Mouse (Mus musculus): ENCODE results near the gene Hspa2. TPM values are rescaled to one million over a fixed set of nuclear protein-coding genes. Genes with fewer than 3 reads are reported as not detected.

The Hspa2 gene
- polyA plus RNA-seq, 1 experiment = 3.0 TPM

GRCm38 (mm10) chr12:76374911-76375310, 29.1 kb upstream of the Hspa2 start:
- Histone ChIP-seq H3K4me3 (replicated peaks; ENCODE audit: control insufficient read depth, low read depth, low read length) (no peak overlapping the region), H3K27ac (ENCODE audit: control insufficient read depth, insufficient read depth, low read depth, low read length, poor library complexity) (no peak overlapping the region), H3K4me1 (ENCODE audit: control insufficient read depth, insufficient read depth, low read length) (peaks cover 7% of the 10 kb centered on the region)
- 75% methylated on average over 4 of the region's 4 CpGs for WGBS
- TF ChIP-seq POLR2A (IDR thresholded peaks at IDR 0.05; ENCODE audit: borderline replicate concordance, control insufficient read depth, low read depth, low read length) = no peak
- TF ChIP-seq CTCF (IDR thresholded peaks at IDR 0.05; ENCODE audit: control insufficient read depth, insufficient read depth, low read length) = no peak

- TF ChIP-seq CTCF (IDR thresholded peaks at IDR 0.05; ENCODE audit: control insufficient read depth, insufficient read depth, low read length) = no peak
- TF ChIP-seq POLR2A (IDR thresholded peaks at IDR 0.05; ENCODE audit: borderline replicate concordance, control insufficient read depth, low read depth, low read length) = no peak
- H3K27ac ChIP-seq (ENCODE audit: control insufficient read depth, insufficient read depth, low read depth, low read length, poor library complexity) = no peak overlapping the region
- peaks cover 7% of the 10 kb centered on the region for H3K4me1 ChIP-seq (ENCODE audit: control insufficient read depth, insufficient read depth, low read length)
- 56% methylated on average over 3 of the region's 3 CpGs for WGBS
- H3K4me3 ChIP-seq (replicated peaks; ENCODE audit: control insufficient read depth, low read depth, low read length) = no peak overlapping the region
Measured at GRCm38 (mm10) chr12:76375506-76375905, 28.5 kb upstream of the Hspa2 start.

GRCm38 (mm10) chr12:76376649-76377048, 27.3 kb upstream of the Hspa2 start:
- Histone ChIP-seq H3K27ac (ENCODE audit: control insufficient read depth, insufficient read depth, low read depth, low read length, poor library complexity) (no peak overlapping the region), H3K4me3 (replicated peaks; ENCODE audit: control insufficient read depth, low read depth, low read length) (no peak overlapping the region), H3K4me1 (ENCODE audit: control insufficient read depth, insufficient read depth, low read length) (peaks cover 7% of the 10 kb centered on the region)
- WGBS = 23% methylated on average over 7 of the region's 7 CpGs
- TF ChIP-seq CTCF (IDR thresholded peaks at IDR 0.05; ENCODE audit: control insufficient read depth, insufficient read depth, low read length) (peak; percentile 90), POLR2A (IDR thresholded peaks at IDR 0.05; ENCODE audit: borderline replicate concordance, control insufficient read depth, low read depth, low read length) (no peak)

GRCm38 (mm10) chr12:76377059-76377458, 26.9 kb upstream of the Hspa2 start:
- Histone ChIP-seq H3K27ac (ENCODE audit: control insufficient read depth, insufficient read depth, low read depth, low read length, poor library complexity) (peak overlapping the region; percentile 70), H3K4me3 (replicated peaks; ENCODE audit: control insufficient read depth, low read depth, low read length) (peak overlapping the region; percentile 8), H3K4me1 (ENCODE audit: control insufficient read depth, insufficient read depth, low read length) (peaks cover 7% of the 10 kb centered on the region)
- no peak for TF ChIP-seq POLR2A (IDR thresholded peaks at IDR 0.05; ENCODE audit: borderline replicate concordance, control insufficient read depth, low read depth, low read length)
- no peak for TF ChIP-seq CTCF (IDR thresholded peaks at IDR 0.05; ENCODE audit: control insufficient read depth, insufficient read depth, low read length)
- WGBS = 57% methylated on average over 6 of the region's 6 CpGs

- H3K4me1 ChIP-seq (ENCODE audit: control insufficient read depth, insufficient read depth, low read length) = peaks cover 5% of the 10 kb centered on the region
- WGBS = 79% methylated on average over 3 of the region's 3 CpGs
- H3K27ac ChIP-seq (ENCODE audit: control insufficient read depth, insufficient read depth, low read depth, low read length, poor library complexity) = no peak overlapping the region; the same call in 1 of the 2 replicates
- TF ChIP-seq POLR2A (IDR thresholded peaks at IDR 0.05; ENCODE audit: borderline replicate concordance, control insufficient read depth, low read depth, low read length) (no peak), CTCF (IDR thresholded peaks at IDR 0.05; ENCODE audit: control insufficient read depth, insufficient read depth, low read length) (no peak)
- no peak overlapping the region for H3K4me3 ChIP-seq (replicated peaks; ENCODE audit: control insufficient read depth, low read depth, low read length)
Measured at GRCm38 (mm10) chr12:76377726-76378125, 26.2 kb upstream of the Hspa2 start.

- peaks cover 5% of the 10 kb centered on the region for H3K4me1 ChIP-seq (ENCODE audit: control insufficient read depth, insufficient read depth, low read length)
- 65% methylated on average over 5 of the region's 5 CpGs for WGBS
- TF ChIP-seq CTCF (IDR thresholded peaks at IDR 0.05; ENCODE audit: control insufficient read depth, insufficient read depth, low read length) = no peak
- TF ChIP-seq POLR2A (IDR thresholded peaks at IDR 0.05; ENCODE audit: borderline replicate concordance, control insufficient read depth, low read depth, low read length) = no peak
- H3K27ac ChIP-seq (ENCODE audit: control insufficient read depth, insufficient read depth, low read depth, low read length, poor library complexity) = no peak overlapping the region
- H3K4me3 ChIP-seq (replicated peaks; ENCODE audit: control insufficient read depth, low read depth, low read length) = no peak overlapping the region
Measured at GRCm38 (mm10) chr12:76378556-76378955, 25.4 kb upstream of the Hspa2 start.

- Histone ChIP-seq H3K4me3 (replicated peaks; ENCODE audit: control insufficient read depth, low read depth, low read length) (no peak overlapping the region), H3K27ac (ENCODE audit: control insufficient read depth, insufficient read depth, low read depth, low read length, poor library complexity) (no peak overlapping the region), H3K4me1 (ENCODE audit: control insufficient read depth, insufficient read depth, low read length) (peaks cover 5% of the 10 kb centered on the region)
- TF ChIP-seq POLR2A (IDR thresholded peaks at IDR 0.05; ENCODE audit: borderline replicate concordance, control insufficient read depth, low read depth, low read length) = no peak
- no peak for TF ChIP-seq CTCF (IDR thresholded peaks at IDR 0.05; ENCODE audit: control insufficient read depth, insufficient read depth, low read length)
- 69% methylated on average over 7 of the region's 7 CpGs for WGBS
Measured at GRCm38 (mm10) chr12:76380151-76380550, 23.8 kb upstream of the Hspa2 start.

GRCm38 (mm10) chr12:76385342-76385741, 18.6 kb upstream of the Hspa2 start:
- no peak overlapping the region for H3K4me3 ChIP-seq (replicated peaks; ENCODE audit: control insufficient read depth, low read depth, low read length)
- no peak for TF ChIP-seq CTCF (IDR thresholded peaks at IDR 0.05; ENCODE audit: control insufficient read depth, insufficient read depth, low read length)
- no peak for TF ChIP-seq POLR2A (IDR thresholded peaks at IDR 0.05; ENCODE audit: borderline replicate concordance, control insufficient read depth, low read depth, low read length)
- no peaks in the 10 kb centered on the region for H3K4me1 ChIP-seq (ENCODE audit: control insufficient read depth, insufficient read depth, low read length)
- WGBS = 86% methylated on average over 8 of the region's 8 CpGs
- no peak overlapping the region for H3K27ac ChIP-seq (ENCODE audit: control insufficient read depth, insufficient read depth, low read depth, low read length, poor library complexity)

- WGBS = 61% methylated on average over 11 of the region's 11 CpGs
- H3K4me3 ChIP-seq (replicated peaks; ENCODE audit: control insufficient read depth, low read depth, low read length) = no peak overlapping the region
- H3K27ac ChIP-seq (ENCODE audit: control insufficient read depth, insufficient read depth, low read depth, low read length, poor library complexity) = no peak overlapping the region
- H3K4me1 ChIP-seq (ENCODE audit: control insufficient read depth, insufficient read depth, low read length) = no peaks in the 10 kb centered on the region; the same call in 1 of the 2 replicates
- TF ChIP-seq CTCF (IDR thresholded peaks at IDR 0.05; ENCODE audit: control insufficient read depth, insufficient read depth, low read length) (no peak), POLR2A (IDR thresholded peaks at IDR 0.05; ENCODE audit: borderline replicate concordance, control insufficient read depth, low read depth, low read length) (no peak)
Measured at GRCm38 (mm10) chr12:76388794-76389193, 15.2 kb upstream of the Hspa2 start.
